Mouse (Mus musculus): Measurements from ENCODE around the gene Rarb. TPM values are rescaled to one million over a fixed set of nuclear protein-coding genes. Genes with fewer than 3 reads are reported as not detected.

Rarb gene
- polyA plus RNA-seq, 1 experiment, result 22.2 TPM

DNA sequence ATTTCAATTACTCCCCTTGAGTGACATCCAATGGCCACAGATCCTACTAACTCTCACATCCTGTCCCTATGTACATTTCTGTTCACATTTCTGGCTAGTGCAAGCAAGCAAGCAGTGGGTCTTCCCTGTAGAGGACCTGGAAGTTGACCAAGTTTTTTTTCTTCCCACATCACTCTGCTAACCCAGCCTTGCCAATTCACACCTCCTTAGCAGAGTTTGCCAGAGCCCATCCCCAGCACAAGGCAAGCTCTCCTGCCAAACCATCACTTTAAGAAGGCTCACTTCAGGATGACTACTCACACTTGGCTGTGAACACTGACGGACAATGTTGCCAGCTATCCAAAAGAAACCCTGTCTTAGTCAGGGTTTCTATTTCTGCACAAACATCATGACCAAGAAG, 80.4 kb downstream of the Rarb start:
- TF ChIP-seq POLR2A (IDR thresholded peaks at IDR 0.05; ENCODE audit: extremely low read depth, insufficient read depth, low read length), result no peak
- no peak for TF ChIP-seq CTCF (IDR thresholded peaks at IDR 0.05; ENCODE audit: extremely low read depth, insufficient read depth, low read length)
- Histone ChIP-seq H3K4me1 (ENCODE audit: control insufficient read depth, insufficient read depth, low read length) (peaks cover 12% of the 10 kb centered on the region), H3K4me3 (ENCODE audit: insufficient read depth, low read length) (no peak overlapping the region), H3K27ac (ENCODE audit: insufficient read depth, low read length) (no peak overlapping the region)

GRCm38 (mm10) chr14:16737781-16738180, 81.2 kb downstream of the Rarb start:
- H3K27ac ChIP-seq (ENCODE audit: insufficient read depth, low read length), result no peak overlapping the region
- H3K4me3 ChIP-seq (ENCODE audit: insufficient read depth, low read length), result no peak overlapping the region
- peaks cover 12% of the 10 kb centered on the region for H3K4me1 ChIP-seq (ENCODE audit: control insufficient read depth, insufficient read depth, low read length)
- TF ChIP-seq POLR2A (IDR thresholded peaks at IDR 0.05; ENCODE audit: extremely low read depth, insufficient read depth, low read length) (no peak), CTCF (IDR thresholded peaks at IDR 0.05; ENCODE audit: extremely low read depth, insufficient read depth, low read length) (no peak)

GRCm38 (mm10) chr14:16735331-16736012, 83.5 kb downstream of the Rarb start:
- Histone ChIP-seq H3K4me3 (ENCODE audit: insufficient read depth, low read length) (no peak overlapping the region), H3K4me1 (ENCODE audit: control insufficient read depth, insufficient read depth, low read length) (peaks cover 8% of the 10 kb centered on the region), H3K27ac (ENCODE audit: insufficient read depth, low read length) (no peak overlapping the region)
- no peak for TF ChIP-seq CTCF (IDR thresholded peaks at IDR 0.05; ENCODE audit: extremely low read depth, insufficient read depth, low read length)
- no peak for TF ChIP-seq POLR2A (IDR thresholded peaks at IDR 0.05; ENCODE audit: extremely low read depth, insufficient read depth, low read length)

GRCm38 (mm10) chr14:16733595-16734298, 85.2 kb downstream of the Rarb start:
- Histone ChIP-seq H3K27ac (ENCODE audit: insufficient read depth, low read length) (no peak overlapping the region), H3K4me3 (ENCODE audit: insufficient read depth, low read length) (no peak overlapping the region), H3K4me1 (ENCODE audit: control insufficient read depth, insufficient read depth, low read length) (peaks cover 8% of the 10 kb centered on the region)
- TF ChIP-seq CTCF (IDR thresholded peaks at IDR 0.05; ENCODE audit: extremely low read depth, insufficient read depth, low read length) (no peak), POLR2A (IDR thresholded peaks at IDR 0.05; ENCODE audit: extremely low read depth, insufficient read depth, low read length) (no peak)

GRCm38 (mm10) chr14:16732054-16732453, 86.9 kb downstream of the Rarb start:
- TF ChIP-seq CTCF (IDR thresholded peaks at IDR 0.05; ENCODE audit: extremely low read depth, insufficient read depth, low read length) (no peak), POLR2A (IDR thresholded peaks at IDR 0.05; ENCODE audit: extremely low read depth, insufficient read depth, low read length) (no peak)
- Histone ChIP-seq H3K27ac (ENCODE audit: insufficient read depth, low read length) (no peak overlapping the region), H3K4me3 (ENCODE audit: insufficient read depth, low read length) (no peak overlapping the region), H3K4me1 (ENCODE audit: control insufficient read depth, insufficient read depth, low read length) (peaks cover 5% of the 10 kb centered on the region)

- Histone ChIP-seq H3K4me3 (ENCODE audit: insufficient read depth, low read length) (no peak overlapping the region), H3K4me1 (ENCODE audit: control insufficient read depth, insufficient read depth, low read length) (no peaks in the 10 kb centered on the region), H3K27ac (ENCODE audit: insufficient read depth, low read length) (no peak overlapping the region)
- TF ChIP-seq POLR2A (IDR thresholded peaks at IDR 0.05; ENCODE audit: extremely low read depth, insufficient read depth, low read length) (no peak), CTCF (IDR thresholded peaks at IDR 0.05; ENCODE audit: extremely low read depth, insufficient read depth, low read length) (no peak)
These were observed 90.6 kb downstream of the Rarb start for GRCm38 (mm10) chr14:16728175-16728838.

DNA sequence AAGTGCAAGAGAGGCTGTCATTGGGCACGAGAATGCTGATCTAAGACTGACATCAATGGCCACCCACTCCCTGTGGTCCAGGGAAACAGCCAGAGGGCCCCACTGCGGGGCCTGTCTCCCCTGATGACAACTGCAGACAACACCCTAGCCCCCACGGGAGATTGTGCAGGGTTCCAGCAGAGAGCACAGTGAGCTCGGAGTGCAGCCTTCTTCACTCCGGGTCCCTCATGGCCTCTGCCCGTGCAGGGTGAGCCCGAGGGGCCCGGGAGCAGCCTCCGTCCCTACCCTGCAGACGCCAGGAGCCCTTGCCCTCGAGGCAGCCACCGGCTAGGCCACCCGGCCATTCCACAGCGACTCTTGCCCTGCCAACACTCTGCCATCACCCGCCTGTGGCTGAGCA, 95.0 kb downstream of the Rarb start:
- TF ChIP-seq CTCF (IDR thresholded peaks at IDR 0.05; ENCODE audit: extremely low read depth, insufficient read depth, low read length) (no peak), POLR2A (IDR thresholded peaks at IDR 0.05; ENCODE audit: extremely low read depth, insufficient read depth, low read length) (no peak)

GRCm38 (mm10) chr14:16717821-16718220, 101.1 kb downstream of the Rarb start:
- Histone ChIP-seq H3K4me3 (ENCODE audit: insufficient read depth, low read length) (no peak overlapping the region), H3K27ac (ENCODE audit: insufficient read depth, low read length) (no peak overlapping the region), H3K4me1 (ENCODE audit: control insufficient read depth, insufficient read depth, low read length) (no peaks in the 10 kb centered on the region)
- TF ChIP-seq CTCF (IDR thresholded peaks at IDR 0.05; ENCODE audit: extremely low read depth, insufficient read depth, low read length) (no peak), POLR2A (IDR thresholded peaks at IDR 0.05; ENCODE audit: extremely low read depth, insufficient read depth, low read length) (no peak)

More for the DNA sequence above, 95.0 kb downstream of the Rarb start:
- H3K27ac ChIP-seq (ENCODE audit: insufficient read depth, low read length), result no peak overlapping the region
- no peak overlapping the region for H3K4me3 ChIP-seq (ENCODE audit: insufficient read depth, low read length)
- H3K4me1 ChIP-seq (ENCODE audit: control insufficient read depth, insufficient read depth, low read length), result no peaks in the 10 kb centered on the region

DNA sequence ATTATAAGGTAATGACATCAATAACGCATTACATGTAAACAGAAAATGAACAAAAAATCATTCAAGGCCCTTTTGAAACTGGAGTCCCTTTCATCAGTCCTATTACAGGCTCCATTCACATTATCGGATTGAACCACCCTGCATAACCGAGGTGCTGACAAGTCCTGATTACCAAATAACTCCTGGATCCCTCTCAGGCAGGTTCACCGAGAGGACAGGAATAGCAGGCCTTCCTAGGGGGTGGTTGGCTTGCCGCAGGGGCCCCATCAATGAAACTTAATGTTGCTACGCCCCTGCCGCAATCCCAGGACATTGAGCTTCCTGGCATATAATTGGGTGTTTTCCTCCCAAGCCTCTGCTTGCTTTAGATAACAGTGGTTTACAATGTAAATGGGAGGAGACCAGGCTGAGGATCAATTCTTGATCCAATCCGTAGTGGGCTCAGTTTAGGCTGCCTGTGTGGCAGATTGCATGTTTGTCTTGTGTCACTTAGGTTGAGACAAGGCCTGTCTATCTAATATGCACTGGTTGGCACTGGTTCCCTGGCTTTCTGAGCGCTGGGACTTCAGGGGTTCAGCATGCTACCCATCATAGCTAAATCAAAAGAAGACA, 104.5 kb downstream of the Rarb start:
- Histone ChIP-seq H3K27ac (ENCODE audit: insufficient read depth, low read length) (no peak overlapping the region), H3K4me1 (ENCODE audit: control insufficient read depth, insufficient read depth, low read length) (no peaks in the 10 kb centered on the region), H3K4me3 (ENCODE audit: insufficient read depth, low read length) (no peak overlapping the region)
- TF ChIP-seq CTCF (IDR thresholded peaks at IDR 0.05; ENCODE audit: extremely low read depth, insufficient read depth, low read length) (no peak), POLR2A (IDR thresholded peaks at IDR 0.05; ENCODE audit: extremely low read depth, insufficient read depth, low read length) (no peak)

All from cortical plate, adult 2 months (tissue).